Mouse (Mus musculus) T-helper 1 cell (primary cell): ENCODE data around the gene Hunk.

ENCODE experiments used
- in situ Hi-C: fragments of 300-600 bp; cut with MboI, MseI; formaldehyde crosslinking; loops from one replicate; pipeline ENCODE4 v1.15.1; 2025; ENCODE audit warnings: high pct_unique_total_duplicates

The Hunk gene

DNA sequence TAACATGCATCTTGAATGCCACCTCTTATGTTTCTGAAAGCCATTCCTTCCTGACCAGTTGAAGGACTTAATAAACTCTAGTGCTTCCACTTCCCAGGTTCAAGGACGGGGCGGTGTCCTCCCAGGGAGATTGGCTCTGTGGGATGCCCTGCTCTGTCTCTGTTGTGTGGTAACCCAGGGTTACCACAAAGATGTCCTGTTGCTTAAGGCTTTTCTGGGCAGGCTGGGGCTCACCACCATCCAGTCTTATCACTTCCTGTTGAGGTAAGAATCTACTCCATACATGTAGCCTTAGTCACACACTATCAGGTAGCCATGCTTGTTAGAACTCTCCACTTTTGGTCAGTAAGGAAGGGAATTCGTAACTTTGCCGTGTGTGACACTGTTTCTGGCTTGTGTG, 49.4 kb downstream of the Hunk start:
- in situ Hi-C loops = no loop called here

DNA sequence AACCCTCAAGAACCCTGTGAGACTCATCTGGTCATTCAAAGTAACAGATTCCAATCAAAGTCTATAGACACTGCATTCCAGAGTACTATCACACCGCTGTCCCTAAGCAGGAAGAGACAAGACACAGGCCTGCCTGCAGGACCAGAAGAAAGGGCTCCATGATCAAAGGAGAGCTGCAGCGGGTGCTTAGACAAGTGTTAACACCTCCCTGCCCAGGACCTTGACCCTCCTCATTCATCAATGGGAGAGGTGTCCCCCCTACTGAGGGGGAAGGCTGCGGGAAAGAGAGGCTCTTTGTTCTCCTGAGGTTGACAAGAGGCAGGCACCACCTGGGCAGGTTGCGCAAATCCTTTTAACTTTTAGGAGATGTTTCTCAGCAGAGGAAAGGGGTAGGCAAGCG, 51.5 kb downstream of the Hunk start:
- in situ Hi-C loops = no loop called here

GRCm38 (mm10) chr16:90439493-90439892, 53.7 kb downstream of the Hunk start:
- in situ Hi-C loops = no loop called here

GRCm38 (mm10) chr16:90440654-90441053, 54.8 kb downstream of the Hunk start:
- in situ Hi-C loops = no loop called here

DNA sequence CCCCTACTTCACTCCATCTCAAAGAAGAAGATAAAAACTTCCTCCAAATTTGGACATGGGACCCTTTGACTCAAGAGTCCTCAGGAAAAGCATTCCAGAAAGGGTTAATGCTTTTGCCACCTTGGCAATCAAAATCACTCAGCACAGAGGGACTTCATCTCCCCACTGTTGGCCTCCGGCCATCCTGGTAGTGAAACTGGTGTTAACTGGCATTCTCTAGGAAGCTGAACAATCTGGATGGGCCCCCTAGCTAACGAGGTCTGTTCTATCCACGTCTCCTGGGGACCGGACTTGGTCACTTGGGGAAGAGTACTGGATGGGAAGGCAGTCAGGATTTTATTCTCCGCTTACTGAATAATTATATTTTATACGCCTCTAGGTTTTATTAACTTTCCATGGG, 57.2 kb downstream of the Hunk start:
- in situ Hi-C loops = no loop called here

DNA sequence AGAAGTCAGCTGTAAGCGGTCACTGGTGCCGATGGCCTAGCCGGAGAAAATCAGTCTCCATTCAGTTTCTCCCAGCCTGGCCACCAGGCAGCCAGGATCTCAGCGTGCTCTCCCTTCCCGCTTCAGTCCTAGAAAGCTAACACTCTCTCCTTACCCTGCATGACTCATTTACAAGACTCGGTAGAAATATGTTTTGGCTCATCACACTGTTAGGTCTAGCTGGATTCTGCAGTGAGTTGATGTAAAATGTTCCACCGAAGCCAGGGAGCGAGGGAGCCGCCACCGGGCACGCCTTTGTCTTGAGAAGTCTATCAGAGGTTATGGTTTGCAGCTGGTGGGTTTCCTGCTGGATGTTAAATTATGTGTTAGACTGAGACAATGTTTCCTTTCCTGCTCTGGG, 67.4 kb downstream of the Hunk start:
- in situ Hi-C loops = no loop called here

DNA sequence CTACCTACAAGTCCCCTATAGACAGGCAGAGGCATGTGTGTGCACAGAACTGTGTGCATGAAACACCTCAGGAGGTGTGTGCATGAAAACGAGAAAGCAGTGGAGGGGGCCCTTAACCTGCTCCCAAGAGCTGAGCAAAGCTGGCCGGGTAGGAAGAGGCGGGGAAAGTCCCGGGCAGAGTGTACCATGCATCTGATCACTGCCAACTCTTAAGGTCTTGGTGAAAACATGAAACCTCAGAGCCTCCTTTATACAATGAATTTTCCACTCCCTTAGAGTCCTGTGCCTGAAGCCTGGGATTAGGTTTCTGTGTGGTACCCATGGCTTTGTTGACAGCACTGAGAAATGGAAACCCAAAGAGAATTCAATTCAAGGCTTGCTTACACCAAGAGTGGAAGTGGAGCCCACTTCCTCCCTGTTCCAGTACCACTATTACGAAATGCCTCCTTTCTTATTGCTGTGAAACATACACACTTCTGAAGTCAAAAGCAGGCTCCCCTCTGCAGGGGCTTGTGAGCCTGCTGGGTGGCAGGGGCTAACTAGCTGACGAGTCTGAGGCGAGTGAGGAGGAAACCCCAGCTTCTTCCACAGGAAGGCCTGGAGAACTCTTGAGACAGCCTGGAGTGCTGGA, 70.8 kb downstream of the Hunk start:
- in situ Hi-C loops = no loop called here

- in situ Hi-C loops = no loop called here
Observed at GRCm38 (mm10) chr16:90458899-90459610, 73.2 kb downstream of the Hunk start.

- in situ Hi-C loops = no loop called here
Observed at GRCm38 (mm10) chr16:90461304-90461905, 75.6 kb downstream of the Hunk start.

DNA sequence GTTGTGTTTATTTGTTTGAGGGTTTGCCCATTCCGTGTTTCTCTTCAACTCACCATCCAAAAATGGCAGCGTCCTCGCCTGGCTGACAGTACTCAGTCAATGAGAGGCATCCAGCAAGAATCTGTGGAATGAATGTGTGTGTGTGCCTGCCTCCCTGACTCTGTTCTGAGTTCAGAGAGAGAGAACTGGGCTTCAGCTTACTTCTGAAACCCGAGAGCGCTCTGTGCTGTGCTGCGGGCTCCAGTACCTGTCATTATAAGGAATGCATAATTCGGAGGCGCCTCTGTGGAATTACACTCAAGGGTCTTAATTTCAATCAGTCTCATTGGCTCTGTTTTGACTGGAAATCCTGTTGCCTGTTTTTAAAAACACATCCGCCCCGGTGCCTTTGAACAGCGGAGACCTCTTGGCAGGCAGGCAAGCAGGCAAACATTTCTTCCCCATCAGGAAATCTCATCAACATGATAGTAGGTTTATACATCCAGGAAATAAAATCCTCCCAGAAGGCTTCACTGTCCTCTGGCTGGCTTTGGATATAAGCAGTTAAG, 77.0 kb downstream of the Hunk start:
- in situ Hi-C loops = no loop called here

GRCm38 (mm10) chr16:90465154-90465553, 79.3 kb downstream of the Hunk start:
- in situ Hi-C loops = no loop called here

DNA sequence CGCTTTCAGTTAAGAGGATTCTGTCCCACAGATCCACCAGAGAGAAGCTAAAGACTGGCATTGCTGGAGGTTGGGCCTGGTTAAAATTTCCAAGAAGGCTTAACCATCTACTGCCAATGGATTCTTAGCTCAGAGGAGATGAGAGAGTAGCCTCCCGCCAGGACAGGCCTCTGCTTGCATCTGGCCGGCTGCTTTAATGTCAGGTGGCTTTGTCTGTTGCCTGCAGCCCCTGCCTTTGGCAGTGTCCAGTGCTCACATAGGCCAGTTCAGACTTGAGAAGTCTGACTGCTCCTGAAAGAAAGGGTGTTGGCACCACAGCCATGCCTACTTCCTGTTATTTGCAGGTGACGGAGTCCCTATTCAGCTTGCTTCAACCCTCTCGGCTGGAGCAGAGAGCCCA, 82.5 kb downstream of the Hunk start:
- in situ Hi-C loops = no loop called here

- in situ Hi-C loops = loop anchor here (25.0 kb wide), 1 partner anchor 1087 kb away; no protein-coding TSS in a partner anchor
Observed at GRCm38 (mm10) chr16:90475701-90476229, 90.0 kb downstream of the Hunk start.

DNA sequence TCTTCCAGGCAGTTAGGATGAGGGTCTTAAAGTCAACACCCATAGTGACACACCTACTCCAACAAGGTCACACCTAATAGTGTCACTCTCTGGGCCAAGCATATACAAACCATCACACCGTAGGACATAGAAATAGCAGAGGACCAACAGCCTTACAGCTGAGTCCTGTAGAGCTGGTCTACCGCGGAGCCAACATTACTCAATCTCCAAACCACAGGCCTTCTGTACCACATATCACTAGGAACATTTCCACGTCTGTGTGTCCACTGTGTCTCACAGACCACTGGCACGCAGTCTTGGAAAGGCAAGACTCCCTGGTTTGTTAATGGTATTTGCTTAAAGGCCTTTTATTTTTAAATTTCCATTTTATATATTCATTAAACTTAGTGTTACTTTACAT, 95.8 kb downstream of the Hunk start:
- in situ Hi-C loops = loop anchor here (25.0 kb wide), 1 partner anchor 1081 kb away; no protein-coding TSS in a partner anchor

- in situ Hi-C loops = loop anchor here (25.0 kb wide), 1 partner anchor 1079 kb away; no protein-coding TSS in a partner anchor
Observed at GRCm38 (mm10) chr16:90483341-90483740, 97.5 kb downstream of the Hunk start.

DNA sequence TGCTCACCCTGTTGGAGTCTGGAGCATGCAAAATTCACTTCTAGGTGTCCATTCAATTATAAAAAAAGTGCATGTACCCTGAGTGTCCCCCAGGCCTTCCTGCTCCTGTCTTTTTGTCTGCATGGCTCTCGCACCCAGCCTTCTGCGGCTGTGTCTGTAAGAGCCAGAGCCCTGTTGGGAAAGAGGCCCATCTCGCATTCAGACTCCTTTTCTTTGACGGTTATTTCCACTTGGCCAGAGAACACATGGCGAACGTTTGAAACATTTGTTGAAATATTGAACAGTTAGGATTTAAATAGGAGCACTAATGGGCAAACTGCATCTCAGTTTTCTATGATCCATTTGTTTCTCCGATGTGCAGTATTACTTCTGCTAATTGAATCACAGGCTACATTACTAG, 99.3 kb downstream of the Hunk start:
- in situ Hi-C loops = loop anchor here (25.0 kb wide), 1 partner anchor 1077 kb away; no protein-coding TSS in a partner anchor

DNA sequence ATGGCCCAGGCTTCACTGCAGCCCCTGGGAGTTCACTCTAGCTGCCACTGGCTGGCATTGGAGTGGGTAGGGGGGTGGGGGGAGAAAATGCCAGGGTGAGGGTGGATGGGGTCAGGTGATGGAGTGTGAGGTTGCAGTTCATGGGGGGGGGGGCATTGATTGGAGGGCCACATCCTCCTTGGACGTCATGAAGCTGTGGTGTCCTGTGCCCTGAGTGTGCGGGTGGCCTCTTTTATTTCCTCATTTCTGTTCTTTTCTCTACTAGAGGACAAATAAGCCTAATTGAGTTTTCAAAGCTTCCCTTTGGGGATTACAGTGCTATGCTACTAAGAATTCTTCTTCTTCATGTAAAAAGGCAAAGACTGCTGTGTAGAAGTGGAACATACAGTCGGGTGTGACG, 99.8 kb downstream of the Hunk start:
- in situ Hi-C loops = loop anchor here (25.0 kb wide), 1 partner anchor 1077 kb away; no protein-coding TSS in a partner anchor

GRCm38 (mm10) chr16:90490066-90490465, 104.3 kb downstream of the Hunk start:
- in situ Hi-C loops = loop anchor here (25.0 kb wide), 1 partner anchor 1072 kb away; no protein-coding TSS in a partner anchor

DNA sequence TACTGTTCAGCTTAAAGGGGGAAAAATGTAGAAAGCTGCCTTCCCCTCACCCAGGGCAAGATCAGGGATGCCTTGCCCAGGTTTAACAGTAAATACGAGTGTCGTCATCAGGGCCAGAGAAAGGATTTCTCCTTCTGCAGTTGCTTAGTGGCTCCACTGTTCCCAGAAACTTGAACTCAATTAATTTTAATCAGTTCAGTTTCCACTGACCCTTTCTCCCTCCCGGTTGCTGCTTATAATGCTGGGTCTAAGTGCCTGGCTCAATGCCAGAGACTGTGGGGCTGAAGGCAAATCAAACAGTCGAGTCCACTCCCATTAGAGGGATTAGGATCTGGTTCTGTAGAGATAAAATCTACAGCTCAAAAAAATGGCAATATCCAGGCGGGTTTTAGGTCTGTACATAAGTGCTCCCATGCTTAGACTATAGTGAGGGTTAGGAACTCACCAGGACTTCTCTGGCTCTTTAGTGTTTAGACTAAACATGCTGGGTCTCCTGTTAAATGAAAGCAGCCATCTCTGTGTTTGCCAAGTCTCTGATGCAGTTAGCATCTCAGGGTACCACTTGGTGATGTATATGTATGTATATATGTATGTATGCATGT, 106.2 kb downstream of the Hunk start:
- in situ Hi-C loops = loop anchor here (25.0 kb wide), 1 partner anchor 1070 kb away; no protein-coding TSS in a partner anchor

GRCm38 (mm10) chr16:90496930-90497329, 111.1 kb downstream of the Hunk start:
- in situ Hi-C loops = loop anchor here (25.0 kb wide), 1 partner anchor 1065 kb away; no protein-coding TSS in a partner anchor

DNA sequence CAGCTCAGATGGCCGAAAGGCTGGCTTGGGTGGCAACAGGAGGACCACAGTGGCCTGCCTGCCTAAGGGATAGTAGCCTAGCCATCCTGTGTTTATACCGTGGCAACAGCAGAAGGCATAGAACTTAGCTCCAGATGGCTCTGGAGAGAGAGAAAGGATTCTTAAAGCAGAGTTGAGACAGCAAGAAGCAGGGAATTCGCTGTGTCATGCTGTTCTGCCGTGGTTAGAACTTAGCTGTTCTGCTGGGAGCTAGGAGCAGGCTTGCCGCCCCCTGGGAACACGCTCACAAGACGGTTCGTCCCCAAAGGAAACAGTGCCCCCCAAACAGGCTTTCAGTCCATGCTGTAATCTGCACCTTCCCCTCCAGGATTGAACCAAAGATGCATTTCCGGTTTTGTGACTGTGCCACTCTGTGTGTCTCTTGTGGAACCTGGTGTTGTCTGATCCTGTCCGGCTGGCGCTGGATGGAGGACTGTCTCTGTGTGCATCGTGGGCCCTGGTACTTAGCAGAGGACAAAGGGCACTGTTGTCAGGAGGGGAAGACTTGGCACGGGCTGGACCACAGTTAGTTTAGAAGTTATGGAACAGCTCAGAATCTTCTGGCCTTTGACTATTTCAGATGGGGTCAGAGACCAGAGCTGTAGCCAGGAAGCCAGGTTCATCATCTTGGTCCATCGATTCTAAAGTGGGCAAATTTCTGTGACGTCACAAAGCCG, 112.1 kb downstream of the Hunk start:
- in situ Hi-C loops = loop anchor here (25.0 kb wide), 1 partner anchor 1064 kb away; no protein-coding TSS in a partner anchor
